Mouse (Mus musculus) frontal cortex, postnatal 14 days (tissue): ENCODE data around the gene Paox.
"Not testable (repeated sequence)": the region's sequence is repeated elsewhere in the genome, so short reads cannot be mapped to it uniquely, and the experiment has no call there.

Experiments
- DNase-seq, 2 experiments: peaks; one replicate each; pipeline ENCODE4 v3.0.0; 2022; ENCODE audit warnings: low spot score in 2 of 2

Gene Paox

GRCm38 (mm10) chr7:140120484-140120883 is 4.9 kb downstream of the Paox start:
- DNase-seq: no peak

DNA sequence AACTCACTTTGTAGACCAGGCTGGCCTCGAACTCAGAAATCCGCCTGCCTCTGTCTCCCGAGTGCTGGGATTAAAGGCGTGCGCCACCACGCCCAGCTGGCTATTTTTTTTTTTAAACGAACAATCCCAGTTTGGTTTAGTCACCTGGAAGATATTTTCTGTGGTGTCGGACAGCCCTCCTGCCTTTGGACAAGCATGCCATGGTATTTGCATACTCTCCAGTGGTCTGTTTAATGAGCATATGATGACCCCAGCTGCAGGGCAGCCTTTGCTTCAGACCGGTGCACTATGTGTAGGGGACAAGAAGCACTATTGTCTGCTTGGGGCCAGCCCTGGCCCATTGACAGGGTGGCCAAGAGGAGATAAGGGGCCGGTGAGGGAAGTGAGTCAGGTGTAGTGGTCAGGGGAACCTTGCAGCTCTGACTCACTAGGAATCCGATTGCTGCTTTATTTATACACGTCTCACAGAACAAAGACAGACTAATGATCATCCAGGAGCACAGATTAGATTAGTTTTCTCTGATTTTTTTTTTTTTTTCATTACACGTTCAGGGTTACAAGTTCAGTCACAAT is 5.8 kb downstream of the Paox start:
- no peak for DNase-seq

- no peak for DNase-seq
Observed at GRCm38 (mm10) chr7:140122765-140123164, 7.2 kb downstream of the Paox start.

- no peak for DNase-seq
Observed at GRCm38 (mm10) chr7:140124382-140124781, 8.8 kb downstream of the Paox start.

DNA sequence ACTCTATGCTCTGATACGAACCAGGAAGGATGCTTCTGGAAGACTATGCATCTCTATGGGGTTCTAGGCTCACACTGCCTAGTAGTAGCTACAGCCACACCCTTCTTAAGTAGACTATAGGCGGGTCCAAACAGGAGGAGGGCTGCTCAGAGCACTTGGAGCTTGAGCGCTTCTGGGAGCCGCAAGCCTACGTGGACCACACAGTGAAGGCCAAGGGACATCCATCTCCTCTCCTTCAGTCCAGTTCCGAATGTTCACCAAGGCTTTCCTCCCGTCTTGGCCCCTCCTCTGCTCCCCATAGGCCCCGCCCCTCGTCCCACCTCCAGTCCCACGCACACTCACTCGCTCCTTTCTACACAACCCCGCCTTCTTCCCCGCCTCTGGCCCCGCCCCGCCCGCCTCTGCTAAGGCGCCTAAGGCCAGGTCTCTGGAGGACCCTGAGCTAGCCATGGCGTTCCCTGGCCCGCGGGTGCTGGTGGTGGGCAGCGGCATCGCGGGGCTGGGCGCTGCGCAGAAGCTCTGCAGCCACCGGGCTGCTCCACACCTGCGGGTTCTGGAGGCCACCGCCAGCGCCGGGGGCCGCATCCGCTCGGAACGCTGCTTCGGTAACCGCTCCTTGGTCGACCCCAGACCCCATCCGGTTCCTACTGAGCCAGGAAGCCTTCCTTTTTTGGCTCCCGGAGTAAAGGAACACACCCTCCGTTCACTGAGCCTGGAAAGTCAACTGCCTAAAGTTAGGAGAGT is 9.9 kb downstream of the Paox start:
- peak; percentile 80 to 82 for DNase-seq

GRCm38 (mm10) chr7:140126022-140126350 is 10.4 kb downstream of the Paox start:
- DNase-seq: no peak

DNA sequence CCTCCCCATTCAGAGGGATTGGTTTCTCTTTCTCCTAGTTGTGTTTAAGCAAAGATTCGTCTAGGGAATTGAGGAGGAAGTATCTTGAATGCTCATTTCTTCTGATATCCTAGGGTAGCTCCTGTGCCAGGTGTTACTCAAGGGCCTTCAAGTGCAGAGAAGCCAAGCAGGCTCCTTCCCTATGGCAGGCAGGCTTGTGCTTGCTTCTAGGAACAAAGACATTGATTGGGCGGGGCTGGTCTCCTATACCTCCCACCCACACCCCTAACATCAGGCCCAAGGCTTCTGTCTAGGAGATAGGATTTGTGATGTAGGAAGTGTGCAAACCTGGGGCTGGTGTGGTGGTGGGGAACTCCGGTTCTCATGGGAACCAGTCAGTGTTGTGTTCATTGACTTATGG is 11.3 kb downstream of the Paox start:
- no peak for DNase-seq

DNA sequence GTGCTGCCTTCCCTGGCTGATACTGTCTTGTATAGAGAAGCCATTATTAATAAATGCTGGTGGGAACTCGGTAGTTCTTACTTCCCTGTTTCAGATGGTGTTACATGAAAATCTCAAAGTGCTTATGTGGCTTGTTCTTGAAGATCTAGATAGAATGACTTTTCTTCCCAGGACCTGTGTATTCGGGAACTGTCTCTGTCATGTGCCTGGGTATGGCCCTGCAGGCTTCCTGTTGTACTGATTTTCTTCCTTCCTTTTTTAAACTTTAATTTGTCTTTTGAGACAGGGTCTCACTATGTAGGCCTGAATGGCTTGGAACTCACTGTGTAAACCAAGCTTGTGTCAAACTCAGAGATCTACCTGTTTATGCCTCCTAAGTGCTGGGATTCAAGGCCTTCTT is 12.3 kb downstream of the Paox start:
- DNase-seq: no peak

GRCm38 (mm10) chr7:140132184-140132583 is 16.6 kb downstream of the Paox start:
- DNase-seq: not testable (repeated sequence)

DNA sequence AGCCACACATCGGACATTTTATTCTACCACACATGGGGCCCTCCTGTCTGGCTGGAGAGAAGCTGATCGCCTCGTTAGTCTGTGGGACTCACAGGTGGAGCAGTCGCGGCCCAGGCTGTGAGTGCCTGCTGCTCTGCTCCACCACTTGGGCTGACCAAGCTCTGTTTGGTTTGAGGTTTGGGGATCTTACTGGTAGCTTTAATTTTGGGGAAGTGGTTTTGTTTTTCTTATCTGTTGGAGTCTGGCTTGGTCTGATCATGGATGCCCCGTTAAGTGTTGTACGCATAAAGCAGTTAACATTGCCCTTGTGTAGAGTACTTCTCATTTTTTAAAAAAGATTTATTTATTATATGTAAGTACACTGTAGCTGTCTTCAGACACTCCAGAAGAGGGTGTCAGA is 18.4 kb downstream of the Paox start:
- not testable (repeated sequence) for DNase-seq

DNA sequence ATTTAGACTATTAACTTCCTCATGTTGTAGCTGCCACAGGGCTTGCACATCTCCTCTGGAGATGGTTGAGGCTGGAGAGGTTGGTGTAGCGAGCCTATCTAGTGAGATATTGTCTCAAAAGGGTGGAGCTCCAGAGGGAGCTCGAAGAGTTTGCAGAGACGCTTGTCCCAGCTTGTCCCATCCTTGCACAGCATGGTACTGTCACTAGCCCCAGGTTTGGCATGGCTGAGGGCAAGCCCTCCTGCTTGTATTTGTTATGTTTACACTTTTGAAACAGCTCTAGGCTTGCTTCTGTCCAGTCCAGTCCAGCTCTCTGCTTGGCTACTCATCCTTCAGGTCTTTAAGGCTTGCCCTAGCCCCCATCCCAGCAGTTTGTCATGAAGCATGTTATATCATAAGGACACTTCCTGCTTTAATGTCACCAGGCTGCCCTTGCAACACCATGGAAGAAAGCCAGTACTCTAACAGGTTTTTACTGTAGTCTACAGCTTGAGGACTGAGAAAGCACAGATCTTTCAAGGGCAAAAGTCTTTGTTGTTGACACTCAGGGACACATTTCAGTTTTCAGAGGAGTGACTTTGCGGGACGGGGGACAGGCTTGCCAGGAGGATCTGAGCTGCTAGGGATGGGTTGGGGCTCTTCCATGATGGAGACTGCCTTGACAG is 19.6 kb downstream of the Paox start:
- no peak for DNase-seq

GRCm38 (mm10) chr7:140137135-140138020 is 21.8 kb downstream of the Paox start, which contains the start of gene Mtg1:
TSS of gene Mtg1 (plus strand) at chr7:140137564.
- DNase-seq: peak; percentile 94 to 98

- DNase-seq: no peak
Observed at GRCm38 (mm10) chr7:140138021-140138310, 22.4 kb downstream of the Paox start.

DNA sequence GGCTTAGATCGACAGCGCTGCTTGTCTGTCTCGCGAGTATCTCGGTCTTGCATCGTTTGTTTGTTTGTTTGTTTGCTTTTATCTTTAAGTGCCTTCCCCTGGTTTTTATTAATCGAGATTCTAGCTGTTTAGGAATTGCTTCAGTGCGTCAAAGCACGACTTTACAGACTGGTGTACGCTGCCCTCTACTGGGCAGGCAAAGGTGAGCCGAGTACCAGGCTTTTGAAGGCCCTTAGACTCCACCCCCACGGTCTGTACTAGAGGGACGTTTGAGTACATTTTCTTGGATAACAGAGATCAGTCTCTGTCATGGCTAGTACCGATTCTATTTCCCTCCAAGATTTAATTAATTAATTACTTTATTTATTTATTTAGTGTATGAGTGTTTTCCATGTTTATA is 25.8 kb downstream of the Paox start:
- no peak for DNase-seq

DNA sequence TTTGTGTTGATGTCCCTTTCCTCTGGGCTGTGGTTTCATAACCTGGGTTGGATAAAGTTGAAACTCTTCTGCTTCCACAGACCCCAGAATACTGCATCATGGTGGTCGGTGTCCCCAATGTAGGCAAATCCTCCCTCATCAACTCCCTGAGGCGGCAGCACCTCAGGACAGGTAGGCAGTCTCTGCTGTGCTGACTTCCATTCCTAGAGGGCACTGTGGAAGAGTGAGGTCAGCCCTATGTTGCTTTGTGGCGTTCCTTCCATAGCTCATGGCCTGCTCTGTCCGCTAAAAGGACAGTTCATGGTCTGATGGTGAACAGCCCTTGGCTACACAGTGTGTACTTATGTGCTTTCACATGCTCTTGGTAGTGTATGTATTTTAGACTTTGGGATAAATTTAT is 29.0 kb downstream of the Paox start:
- no peak for DNase-seq

- peak in 1 of 2 experiments; percentile 50 for DNase-seq
Observed at GRCm38 (mm10) chr7:140153383-140153782, 37.8 kb downstream of the Paox start.

DNA sequence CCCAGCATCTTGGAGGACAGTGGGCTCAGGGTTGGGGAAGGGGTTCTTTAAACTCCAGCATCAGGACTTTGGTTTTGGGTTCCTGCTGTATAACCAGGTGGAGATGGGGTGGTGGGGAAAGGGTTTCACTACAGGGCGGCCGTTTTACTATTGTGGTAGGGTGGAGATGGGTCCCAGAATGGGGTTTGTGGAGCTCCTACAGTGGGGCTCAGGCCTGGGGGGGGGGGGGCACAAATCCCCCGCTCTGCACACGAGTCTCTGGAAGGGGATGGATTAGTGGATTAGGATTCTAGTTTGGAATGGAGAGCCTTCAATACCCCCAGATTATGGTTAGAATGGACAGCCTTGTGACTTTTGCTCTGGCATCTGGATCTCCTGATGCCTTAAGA is 38.2 kb downstream of the Paox start:
- no peak for DNase-seq

DNA sequence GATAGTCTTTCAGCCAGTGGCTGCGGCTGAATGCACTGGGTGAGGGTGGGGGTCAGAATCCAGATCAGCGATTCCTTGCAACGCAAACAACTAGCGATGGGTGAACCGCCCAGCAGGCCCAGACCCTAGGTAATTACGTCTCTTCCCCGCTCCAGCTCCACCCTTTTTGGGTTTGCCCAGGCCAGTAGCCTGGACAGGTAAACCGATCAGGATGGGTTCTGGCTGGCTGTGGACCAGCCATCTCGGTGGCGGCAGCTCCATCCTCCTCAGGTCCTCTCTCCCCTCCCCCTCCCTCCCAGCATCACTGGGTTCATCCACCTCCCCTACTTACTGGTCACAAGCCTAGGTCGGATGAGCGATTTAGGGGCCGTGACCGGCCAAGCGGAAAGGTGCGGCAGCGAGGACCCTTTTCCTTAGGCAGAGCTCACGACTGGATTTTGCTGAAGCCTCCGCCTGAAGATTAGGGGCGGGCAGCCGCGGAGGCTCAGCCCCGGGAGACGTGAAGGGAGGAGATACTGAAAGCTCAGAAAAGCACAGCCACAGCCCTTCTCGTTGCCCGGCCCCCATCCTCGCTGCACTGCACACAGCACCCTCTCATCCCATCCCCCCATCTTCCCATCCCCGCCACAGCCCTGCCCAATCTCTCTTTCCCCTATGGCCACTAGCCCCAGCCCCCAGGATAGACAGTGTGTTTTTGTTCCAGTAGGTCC is 38.8 kb downstream of the Paox start, which contains the start of gene Sprn:
Sprn (minus strand) TSS at position 660 of the 710 bp plus-strand sequence.
- peak; percentile 65 to 69 for DNase-seq

DNA sequence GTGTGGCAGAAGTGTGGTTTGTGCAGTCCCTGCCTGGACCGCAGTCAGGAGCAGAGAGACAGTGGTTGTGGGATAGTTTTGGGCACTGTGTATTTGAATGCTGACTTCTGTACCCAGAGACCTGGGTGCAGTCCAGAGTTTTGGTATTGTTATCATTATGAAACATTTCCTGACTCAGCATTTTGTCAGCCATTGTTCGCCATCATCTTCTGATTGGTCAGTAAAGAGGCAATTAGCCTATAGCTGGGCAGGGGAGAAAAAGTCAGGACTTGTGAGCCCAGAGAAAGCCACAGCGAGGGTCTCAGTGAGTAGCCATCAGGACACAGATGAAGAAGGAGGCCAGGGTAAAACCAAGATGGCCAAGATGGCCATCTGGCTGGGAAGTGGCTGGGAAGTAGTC is 44.8 kb downstream of the Paox start:
- DNase-seq: no peak

GRCm38 (mm10) chr7:140164664-140165063 is 49.1 kb downstream of the Paox start, which contains the start of gene Olfr522:
TSS of gene Olfr522 (minus strand) at chr7:140164764.
- DNase-seq: no peak

- DNase-seq: no peak
Observed at GRCm38 (mm10) chr7:140167950-140168349, 52.4 kb downstream of the Paox start.

DNA sequence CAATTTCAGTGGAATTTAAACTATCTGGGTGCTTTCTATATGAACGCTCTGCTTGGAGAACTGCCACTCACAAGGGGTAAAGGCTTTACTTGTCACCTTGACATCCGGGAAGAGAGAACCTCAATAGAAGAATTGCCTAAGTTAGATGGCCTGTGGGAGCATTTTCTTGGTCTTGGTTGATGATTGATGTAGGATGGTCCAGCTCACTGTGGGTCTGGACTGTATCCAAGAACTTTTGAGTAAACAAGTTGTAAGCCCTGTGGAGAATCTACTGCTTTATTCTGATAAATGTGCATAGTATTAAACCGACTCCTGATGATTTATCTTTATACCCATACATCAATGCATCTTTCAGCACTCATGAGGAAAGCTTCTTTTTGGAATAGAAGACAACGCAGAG is 53.8 kb downstream of the Paox start:
- no peak for DNase-seq
